Mouse (Mus musculus) forebrain, embryonic 11.5 days (tissue): ENCODE results near the gene Myrfl. TPM values are rescaled to one million over a fixed set of nuclear protein-coding genes. Genes with fewer than 3 reads are reported as not detected.

Source experiments
- ATAC-seq: fragments of 200-750 bp; cut with Nextera tagmentation; replicated peaks from 2 replicates; pipeline ENCODE4 v1.8.0; 2017; ENCODE audit warnings: moderate TSS enrichment; ENCODE audit not compliant: low FRiP score
- DNase-seq: peaks from one replicate; pipeline ENCODE4 v3.0.0-alpha.2; 2017; ENCODE audit warnings: low spot score
- H3K27ac ChIP-seq: fragments of 300-500 bp; sonication (generic); 2 replicates; pipeline ENCODE4 v1.5.1; 2014; ENCODE audit warnings: low read depth, low read length
- H3K27me3 ChIP-seq: fragments of 300-500 bp; sonication (generic); 2 replicates; pipeline ENCODE4 v1.6.1; 2014; ENCODE audit warnings: mild to moderate bottlenecking, low read length, mixed read lengths; ENCODE audit not compliant: control insufficient read depth, insufficient read depth
- H3K36me3 ChIP-seq: fragments of 300-500 bp; sonication (generic); 2 replicates; pipeline ENCODE4 v1.6.1; 2014; ENCODE audit warnings: mild to moderate bottlenecking, low read length, moderate library complexity, mixed read lengths; ENCODE audit not compliant: control insufficient read depth, insufficient read depth
- H3K4me1 ChIP-seq: fragments of 300-500 bp; sonication (generic); replicated peaks from 2 replicates; pipeline ENCODE4 v1.6.1; 2014; ENCODE audit warnings: low read length, mixed read lengths; ENCODE audit not compliant: control insufficient read depth, insufficient read depth
- H3K4me2 ChIP-seq: fragments of 300-500 bp; sonication (generic); 2 replicates; pipeline ENCODE4 v1.6.1; 2014; ENCODE audit warnings: low read depth, mild to moderate bottlenecking, low read length, moderate library complexity, mixed read lengths; ENCODE audit not compliant: severe bottlenecking
- H3K4me3 ChIP-seq: fragments of 300-500 bp; sonication (generic); 2 replicates; pipeline ENCODE4 v1.5.1; 2014; ENCODE audit warnings: low read depth, low read length
- H3K9ac ChIP-seq: fragments of 300-500 bp; sonication (generic); 2 replicates; pipeline ENCODE4 v1.6.1; 2014; ENCODE audit warnings: low read length
- H3K9me3 ChIP-seq: fragments of 300-500 bp; sonication (generic); 2 replicates; pipeline ENCODE4 v1.6.1; 2016; ENCODE audit warnings: low read length, mixed read lengths; ENCODE audit not compliant: control insufficient read depth
- WGBS: fragments of 180-500 bp; shearing (Covaris S2); extraction: QIAGEN DNeasy Blood & Tissue Kit; methylation state at CpG from one replicate; pipeline ENCODE4 v1.1.7; 2014; 5-methylcytosine and 5-hydroxymethylcytosine counted together
- polyA plus RNA-seq: library from polyadenylated mRNA; unstranded; fragments of >200 nt; fragmentation: Nextera tagmentation; extraction: Ambion mirVana; gene quantifications from 2 replicates; pipeline ENCODE4 v1.2.1, GENCODE M21; 2014

Myrfl gene
- polyA plus RNA-seq, 1 experiment from 2014 or later = 0.17 TPM

DNA sequence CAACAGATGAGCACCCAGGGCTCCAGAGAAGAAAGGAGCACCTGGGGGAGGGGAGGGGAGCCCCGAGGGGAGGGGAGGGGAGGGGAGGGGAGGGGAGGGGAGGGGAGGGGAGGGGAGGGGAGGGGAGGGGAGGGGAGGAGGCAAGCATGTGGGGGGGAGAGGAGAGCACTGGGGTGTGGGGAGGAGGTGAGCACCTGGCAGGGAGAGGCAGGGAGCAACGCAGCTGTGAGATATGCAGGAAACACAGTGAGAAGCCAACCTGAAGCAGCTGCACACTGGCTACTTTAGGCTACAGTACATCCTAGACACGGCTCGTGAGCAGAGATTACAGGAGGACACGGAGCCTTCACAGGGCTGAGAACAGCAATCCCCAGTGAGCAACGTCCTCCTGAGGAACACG lies 34.2 kb upstream of the Myrfl start:
- ATAC-seq = no peak
- no peak overlapping the region for H3K4me2 ChIP-seq
- H3K4me1 ChIP-seq = no peaks in the 10 kb centered on the region
- H3K9me3 ChIP-seq = no peaks in the 10 kb centered on the region
- no peaks in the 10 kb centered on the region for H3K27me3 ChIP-seq
- no peak overlapping the region for H3K27ac ChIP-seq
- no peak overlapping the region for H3K4me3 ChIP-seq
- no peaks in the 10 kb centered on the region; the same call in 1 of the 2 replicates for H3K36me3 ChIP-seq
- DNase-seq = no peak
- H3K9ac ChIP-seq = no peak overlapping the region
- WGBS = 88% methylated on average over 6 of the region's 7 CpGs

DNA sequence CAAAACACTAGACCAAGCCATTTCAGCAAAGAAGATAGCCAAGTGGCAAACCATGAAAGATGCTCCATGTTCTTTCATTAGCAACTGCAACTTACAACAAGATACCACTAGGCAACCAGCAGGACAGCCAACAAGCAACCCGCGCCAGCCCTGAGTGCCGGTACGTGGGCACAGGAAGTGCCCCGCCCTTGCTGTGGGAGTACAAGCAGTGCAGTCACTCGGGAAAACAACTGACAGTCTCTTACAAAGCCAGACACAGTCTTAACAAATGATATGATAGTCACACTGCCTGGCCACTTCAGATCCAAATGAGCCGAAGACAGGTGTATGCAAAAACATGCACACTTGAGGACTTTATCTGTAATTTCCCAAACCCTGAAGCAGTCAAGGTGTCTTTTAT lies 33.8 kb upstream of the Myrfl start:
- no peak overlapping the region for H3K27ac ChIP-seq
- H3K9me3 ChIP-seq = no peaks in the 10 kb centered on the region
- H3K4me3 ChIP-seq = no peak overlapping the region
- no peaks in the 10 kb centered on the region for H3K4me1 ChIP-seq
- no peak for DNase-seq
- no peak for ATAC-seq
- no peak overlapping the region for H3K4me2 ChIP-seq
- H3K36me3 ChIP-seq = no peaks in the 10 kb centered on the region; the same call in 1 of the 2 replicates
- 86% methylated on average over 7 of the region's 7 CpGs for WGBS
- no peaks in the 10 kb centered on the region for H3K27me3 ChIP-seq
- H3K9ac ChIP-seq = no peak overlapping the region

- Histone ChIP-seq H3K9ac (no peak overlapping the region), H3K27me3 (no peaks in the 10 kb centered on the region), H3K4me3 (no peak overlapping the region), H3K4me1 (no peaks in the 10 kb centered on the region), H3K4me2 (no peak overlapping the region), H3K27ac (no peak overlapping the region), H3K36me3 (no peaks in the 10 kb centered on the region; the same call in 1 of the 2 replicates), H3K9me3 (no peaks in the 10 kb centered on the region)
- DNase-seq (no peak), ATAC-seq (no peak)
- WGBS = 91% methylated on average over 3 of the region's 3 CpGs
These were observed 32.1 kb upstream of the Myrfl start for GRCm38 (mm10) chr10:116928826-116929225.

- no peaks in the 10 kb centered on the region for H3K4me1 ChIP-seq
- DNase-seq = no peak
- 87% methylated on average over 11 of the region's 11 CpGs for WGBS
- no peak overlapping the region for H3K27ac ChIP-seq
- no peaks in the 10 kb centered on the region for H3K9me3 ChIP-seq
- no peak for ATAC-seq
- no peak overlapping the region for H3K9ac ChIP-seq
- no peaks in the 10 kb centered on the region for H3K27me3 ChIP-seq
- H3K4me2 ChIP-seq = no peak overlapping the region
- no peaks in the 10 kb centered on the region; the same call in 1 of the 2 replicates for H3K36me3 ChIP-seq
- H3K4me3 ChIP-seq = no peak overlapping the region
These were observed 29.9 kb upstream of the Myrfl start for GRCm38 (mm10) chr10:116926428-116927113.

DNA sequence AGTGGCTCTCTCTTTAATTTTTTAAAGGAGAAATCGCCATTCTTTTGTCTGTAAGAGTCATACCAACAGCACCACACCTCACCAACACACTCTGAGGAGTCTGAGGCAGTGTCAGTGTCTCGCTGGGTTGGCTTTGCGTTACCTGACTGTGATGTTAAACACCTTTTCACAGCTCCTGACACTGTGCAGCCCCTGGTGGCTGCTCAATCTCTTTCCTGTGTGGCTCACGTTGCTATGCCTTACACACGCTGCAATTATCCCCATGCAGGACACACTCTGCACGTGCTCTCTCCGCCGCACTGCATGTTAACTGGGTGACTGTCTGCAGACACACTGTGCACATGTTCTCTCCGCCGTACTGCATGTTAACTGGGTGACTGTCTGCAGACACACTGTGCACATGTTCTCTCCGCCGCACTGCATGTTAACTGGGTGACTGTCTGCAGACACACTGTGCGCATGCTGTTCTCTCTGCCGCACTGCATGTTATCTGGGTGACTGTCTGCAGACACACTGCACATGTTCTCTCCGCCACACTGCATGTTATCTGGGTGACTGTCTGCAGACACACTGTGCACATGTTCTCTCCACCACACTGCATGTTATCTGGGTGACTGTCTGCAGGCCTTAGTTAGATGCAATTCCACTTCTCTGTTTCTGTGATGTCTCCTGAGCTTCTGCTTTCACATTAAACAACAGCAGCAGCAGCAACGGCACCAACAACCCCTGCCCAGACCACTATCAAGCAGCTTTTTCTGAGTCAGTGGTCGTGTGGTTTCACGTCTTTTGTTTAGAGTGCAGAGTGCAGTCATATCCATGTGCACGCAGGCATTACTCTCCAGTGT lies 27.2 kb upstream of the Myrfl start:
- Histone ChIP-seq H3K4me3 (no peak overlapping the region), H3K27ac (no peak overlapping the region), H3K4me2 (no peak overlapping the region), H3K4me1 (no peaks in the 10 kb centered on the region), H3K36me3 (no peaks in the 10 kb centered on the region), H3K27me3 (no peaks in the 10 kb centered on the region), H3K9me3 (no peaks in the 10 kb centered on the region), H3K9ac (no peak overlapping the region)
- WGBS = 93% methylated on average over 19 of the region's 19 CpGs
- ATAC-seq (no peak), DNase-seq (no peak)

DNA sequence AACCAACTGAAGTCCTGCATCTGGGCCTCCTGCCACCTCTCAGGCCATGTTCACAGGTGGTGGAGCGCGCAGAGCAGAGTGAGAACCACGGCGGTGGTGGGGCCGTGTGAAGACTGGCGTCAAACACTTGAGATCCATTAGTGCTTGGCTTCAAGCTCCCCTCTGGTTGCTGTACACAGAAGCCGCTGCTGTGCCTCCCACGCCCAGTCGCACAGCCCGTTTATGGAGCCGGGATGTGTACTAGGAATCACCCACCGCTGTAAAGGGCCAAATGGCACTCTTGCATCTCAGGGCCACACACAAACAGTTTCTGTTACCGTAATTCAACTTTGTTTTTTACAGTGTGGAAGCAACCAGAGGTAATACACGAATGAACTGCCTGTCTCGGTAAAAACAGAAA lies 25.4 kb upstream of the Myrfl start:
- H3K4me3 ChIP-seq = no peak overlapping the region
- WGBS = 94% methylated on average over 15 of the region's 15 CpGs
- no peaks in the 10 kb centered on the region for H3K27me3 ChIP-seq
- no peaks in the 10 kb centered on the region for H3K9me3 ChIP-seq
- H3K36me3 ChIP-seq = no peaks in the 10 kb centered on the region
- no peak overlapping the region for H3K27ac ChIP-seq
- H3K4me1 ChIP-seq = no peaks in the 10 kb centered on the region
- DNase-seq = no peak
- ATAC-seq = no peak
- no peak overlapping the region for H3K9ac ChIP-seq
- no peak overlapping the region for H3K4me2 ChIP-seq

- 94% methylated on average over 15 of the region's 15 CpGs for WGBS
- H3K4me3 ChIP-seq = no peak overlapping the region
- ATAC-seq (no peak), DNase-seq (no peak)
- no peak overlapping the region for H3K9ac ChIP-seq
- no peaks in the 10 kb centered on the region for H3K9me3 ChIP-seq
- H3K27ac ChIP-seq = no peak overlapping the region
- no peaks in the 10 kb centered on the region for H3K4me1 ChIP-seq
- no peaks in the 10 kb centered on the region for H3K27me3 ChIP-seq
- no peaks in the 10 kb centered on the region for H3K36me3 ChIP-seq
- H3K4me2 ChIP-seq = no peak overlapping the region
These were observed 24.7 kb upstream of the Myrfl start for GRCm38 (mm10) chr10:116921416-116921815.

GRCm38 (mm10) chr10:116920641-116921040 lies 23.9 kb upstream of the Myrfl start:
- ATAC-seq = no peak

More at GRCm38 (mm10) chr10:116920641-116921040, 23.9 kb upstream of the Myrfl start:
- Histone ChIP-seq H3K36me3 (no peaks in the 10 kb centered on the region), H3K4me2 (no peak overlapping the region), H3K4me1 (no peaks in the 10 kb centered on the region), H3K27ac (no peak overlapping the region), H3K4me3 (no peak overlapping the region), H3K9me3 (no peaks in the 10 kb centered on the region), H3K9ac (no peak overlapping the region), H3K27me3 (no peaks in the 10 kb centered on the region)
- 92% methylated on average over 8 of the region's 8 CpGs for WGBS
- DNase-seq = no peak
